Mouse (Mus musculus): ENCODE data around the gene Prph.

DNA sequence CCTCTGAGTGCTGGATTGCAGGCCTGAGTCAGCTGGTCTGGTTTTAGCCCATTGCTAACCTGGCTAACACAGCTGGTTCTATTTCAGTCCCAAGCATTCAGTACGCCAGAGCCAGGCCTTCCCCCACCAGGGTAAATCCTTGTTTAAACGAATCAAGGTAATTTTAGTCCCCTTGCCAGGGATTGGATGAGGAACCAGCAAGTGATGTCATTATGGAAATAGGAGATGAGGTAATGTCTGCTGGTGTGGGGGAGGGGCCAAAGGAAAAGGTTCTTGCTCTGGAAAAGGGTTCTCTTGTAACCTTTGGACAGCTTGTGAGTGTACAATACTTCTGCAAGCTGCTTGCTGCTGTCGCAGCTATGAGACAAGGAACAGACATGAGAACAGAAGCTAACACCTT, 10.1 kb upstream of the Prph start:
- TF ChIP-seq CTCF (IDR thresholded peaks at IDR 0.05; ENCODE audit: low read depth, low read length) (no peak), EP300 (IDR thresholded peaks at IDR 0.05; ENCODE audit: insufficient read depth, low read depth, low read length) (no peak), POLR2A (IDR thresholded peaks at IDR 0.05; ENCODE audit: insufficient read depth, low read length) (no peak)
